Mouse (Mus musculus) regulatory T cell (primary cell): ENCODE results near the gene Sez6l.

Source experiments
- in situ Hi-C: fragments of 300-600 bp; cut with MboI, MseI; formaldehyde crosslinking; loops from one replicate; pipeline ENCODE4 v1.15.1; 2025; ENCODE audit warnings: high pct_unique_total_duplicates

The Sez6l gene

GRCm38 (mm10) chr5:112533312-112534075 lies 43.5 kb downstream of the Sez6l start:
- in situ Hi-C loops: no loop called here

- in situ Hi-C loops: no loop called here
Measured at GRCm38 (mm10) chr5:112532894-112533293, 44.1 kb downstream of the Sez6l start.

GRCm38 (mm10) chr5:112532210-112532609 lies 44.8 kb downstream of the Sez6l start:
- in situ Hi-C loops: no loop called here

- in situ Hi-C loops: no loop called here
Measured at GRCm38 (mm10) chr5:112531111-112531510, 45.9 kb downstream of the Sez6l start.

- in situ Hi-C loops: no loop called here
Measured at GRCm38 (mm10) chr5:112526936-112527335, 50.0 kb downstream of the Sez6l start.

- in situ Hi-C loops: no loop called here
Measured at GRCm38 (mm10) chr5:112526435-112526834, 50.5 kb downstream of the Sez6l start.

GRCm38 (mm10) chr5:112525980-112526379 lies 51.0 kb downstream of the Sez6l start:
- in situ Hi-C loops: no loop called here

- in situ Hi-C loops: no loop called here
Measured at GRCm38 (mm10) chr5:112525271-112525670, 51.7 kb downstream of the Sez6l start.

GRCm38 (mm10) chr5:112523796-112524195 lies 53.2 kb downstream of the Sez6l start:
- in situ Hi-C loops: no loop called here

GRCm38 (mm10) chr5:112523331-112523730 lies 53.7 kb downstream of the Sez6l start:
- in situ Hi-C loops: no loop called here

GRCm38 (mm10) chr5:112521703-112522527 lies 55.1 kb downstream of the Sez6l start:
- in situ Hi-C loops: no loop called here

GRCm38 (mm10) chr5:112520826-112521702 lies 55.9 kb downstream of the Sez6l start:
- in situ Hi-C loops: no loop called here

- in situ Hi-C loops: no loop called here
Measured at GRCm38 (mm10) chr5:112518773-112519172, 58.2 kb downstream of the Sez6l start.

GRCm38 (mm10) chr5:112517454-112517853 lies 59.5 kb downstream of the Sez6l start:
- in situ Hi-C loops: no loop called here

- in situ Hi-C loops: no loop called here
Measured at GRCm38 (mm10) chr5:112516527-112516926, 60.5 kb downstream of the Sez6l start.

- in situ Hi-C loops: no loop called here
Measured at GRCm38 (mm10) chr5:112510351-112510750, 66.6 kb downstream of the Sez6l start.

- in situ Hi-C loops: no loop called here
Measured at GRCm38 (mm10) chr5:112509916-112510315, 67.1 kb downstream of the Sez6l start.

GRCm38 (mm10) chr5:112505595-112505994 lies 71.4 kb downstream of the Sez6l start:
- in situ Hi-C loops: no loop called here

- in situ Hi-C loops: no loop called here
Measured at GRCm38 (mm10) chr5:112501384-112501783, 75.6 kb downstream of the Sez6l start.

- in situ Hi-C loops: no loop called here
Measured at GRCm38 (mm10) chr5:112499918-112500682, 76.9 kb downstream of the Sez6l start.
